Mouse (Mus musculus): Measurements from ENCODE around the gene Prelid1.

Gene Prelid1

DNA sequence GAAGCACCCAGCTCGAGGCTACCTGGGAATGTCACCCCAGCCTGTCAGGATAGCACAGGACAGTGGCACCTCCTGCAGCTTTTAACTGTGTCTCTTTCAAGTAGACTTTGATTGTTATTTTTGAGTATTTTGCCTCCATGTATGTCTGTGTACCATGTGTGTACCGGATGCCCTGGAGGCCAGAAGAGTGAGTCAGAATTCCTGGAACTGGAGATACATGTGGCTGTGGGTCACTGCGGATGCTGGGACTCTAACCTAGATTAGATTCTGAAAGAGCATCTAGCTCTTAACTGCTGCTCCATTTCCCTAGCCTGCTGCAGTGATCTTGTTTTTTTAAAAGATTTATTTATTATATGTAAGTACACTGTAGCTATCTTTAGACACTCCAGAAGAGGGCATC, 12.0 kb downstream of the Prelid1 start:
- DNase-seq (ENCODE audit: low read depth, low spot score): no peak

DNA sequence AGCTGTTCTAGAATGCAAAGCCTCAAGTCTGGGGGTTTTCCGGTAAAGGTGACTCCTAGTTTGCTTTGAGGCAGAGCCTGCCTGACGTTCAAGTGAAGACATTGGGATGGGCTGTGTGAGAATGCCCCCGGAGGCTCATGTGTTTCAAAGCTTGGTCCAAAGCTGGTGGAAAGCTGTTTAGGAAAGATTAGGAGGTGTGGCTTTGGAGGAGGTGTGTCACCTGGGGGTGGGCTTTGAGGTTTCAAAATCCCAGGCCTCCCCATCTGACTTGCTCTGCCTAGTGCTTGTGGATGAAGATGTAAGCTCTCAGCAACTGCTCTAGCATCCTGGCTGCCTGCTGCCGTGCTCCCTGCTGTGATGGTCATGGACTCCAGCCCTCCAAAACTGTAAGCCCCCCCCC, 15.4 kb downstream of the Prelid1 start:
- no peak for DNase-seq (ENCODE audit: low read depth, low spot score)

DNA sequence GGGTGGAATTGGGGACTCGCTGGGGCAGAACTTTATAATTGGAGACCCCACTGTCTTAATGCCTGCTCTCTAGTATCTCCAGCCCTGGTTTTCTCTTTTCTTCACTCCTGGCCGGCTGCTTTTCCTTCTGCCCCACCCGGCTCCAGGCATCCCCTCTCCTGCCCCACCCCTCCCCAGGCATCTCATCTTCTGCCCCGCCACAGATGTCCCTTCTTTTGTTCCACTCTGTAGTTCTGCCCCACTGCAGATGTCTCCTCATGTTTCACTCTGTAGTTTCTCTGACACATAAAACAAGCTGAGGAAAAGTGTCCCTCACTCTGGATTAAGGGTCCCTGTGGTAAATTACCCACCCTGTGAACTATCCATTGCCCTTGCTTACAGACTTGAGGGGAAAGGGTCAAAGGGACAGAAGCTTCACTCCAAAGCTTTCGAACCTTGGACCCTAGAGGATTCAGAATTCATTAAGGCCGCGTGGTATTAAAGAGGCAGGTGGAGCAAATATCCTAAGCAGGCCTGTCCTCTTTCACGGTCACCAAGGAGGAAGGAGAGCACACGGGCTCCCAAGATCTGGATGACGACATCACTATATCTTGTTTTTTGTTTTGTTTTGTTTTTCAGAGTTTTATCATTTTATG, 17.2 kb downstream of the Prelid1 start:
- DNase-seq (ENCODE audit: low read depth, low spot score): no peak

DNA sequence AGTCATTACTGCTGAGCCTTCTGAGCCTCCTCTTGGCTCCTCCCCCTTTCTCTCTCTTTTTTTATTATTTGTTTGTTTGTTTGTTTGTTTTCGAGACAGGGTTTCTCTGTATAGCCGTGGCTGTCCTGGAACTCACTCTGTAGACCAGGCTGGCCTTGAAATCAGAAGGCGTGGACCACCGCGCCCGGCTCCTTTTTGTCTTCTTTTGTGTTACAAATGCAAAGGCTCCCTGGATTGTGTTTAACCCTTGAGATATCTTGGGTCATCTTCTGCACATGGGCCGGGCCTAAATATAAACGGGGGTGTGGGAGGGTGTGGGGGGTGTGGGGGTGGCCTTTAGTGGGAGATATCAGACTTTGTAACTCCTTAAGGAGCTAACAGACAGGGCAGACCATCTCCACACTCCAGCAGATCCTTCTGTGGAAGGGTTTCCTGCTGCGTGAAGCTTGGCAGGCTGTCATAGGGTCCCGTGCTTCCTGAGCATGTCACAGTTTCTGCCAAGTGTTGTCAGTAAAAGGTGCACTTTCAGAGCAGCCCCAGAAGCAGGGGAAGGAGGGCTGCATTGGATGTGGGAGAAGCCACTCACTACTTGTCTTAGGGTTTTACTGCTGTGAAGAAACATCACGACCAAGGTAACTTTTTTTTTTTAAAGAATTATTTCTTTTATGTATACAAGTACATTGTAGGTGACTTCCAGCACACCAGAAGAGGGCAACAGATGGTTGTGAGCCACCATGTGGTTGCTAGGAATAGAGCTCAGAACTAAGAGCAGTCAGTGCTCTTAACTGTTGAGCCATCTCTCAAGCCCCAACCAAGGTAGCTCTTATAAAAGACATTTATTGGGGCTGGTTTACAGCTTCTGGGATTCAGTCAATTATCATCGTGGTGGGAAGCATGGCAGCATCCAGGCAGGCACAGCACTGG, 18.1 kb downstream of the Prelid1 start:
- no peak for DNase-seq (ENCODE audit: low read depth, low spot score)

DNA sequence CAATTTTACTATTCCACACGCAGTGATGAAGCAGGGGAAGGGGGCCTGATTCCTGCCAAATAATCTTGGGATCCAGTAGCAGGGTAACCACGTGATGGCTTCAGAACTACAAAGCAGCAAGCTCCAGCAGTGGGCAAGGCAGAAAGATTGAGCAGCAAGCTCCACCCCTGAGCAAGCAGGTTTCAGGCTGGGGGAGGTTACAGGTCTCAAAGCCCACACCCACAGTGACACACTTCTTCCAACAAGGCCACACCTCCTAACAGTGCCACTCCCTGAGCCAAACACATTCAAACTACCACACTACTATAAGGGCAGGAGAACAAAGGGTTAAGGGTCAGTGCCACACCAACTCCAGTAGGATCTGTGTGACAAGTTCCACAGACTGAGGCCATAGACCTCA, 19.0 kb downstream of the Prelid1 start:
- peak; percentile 38 for DNase-seq (ENCODE audit: low read depth, low spot score)

DNA sequence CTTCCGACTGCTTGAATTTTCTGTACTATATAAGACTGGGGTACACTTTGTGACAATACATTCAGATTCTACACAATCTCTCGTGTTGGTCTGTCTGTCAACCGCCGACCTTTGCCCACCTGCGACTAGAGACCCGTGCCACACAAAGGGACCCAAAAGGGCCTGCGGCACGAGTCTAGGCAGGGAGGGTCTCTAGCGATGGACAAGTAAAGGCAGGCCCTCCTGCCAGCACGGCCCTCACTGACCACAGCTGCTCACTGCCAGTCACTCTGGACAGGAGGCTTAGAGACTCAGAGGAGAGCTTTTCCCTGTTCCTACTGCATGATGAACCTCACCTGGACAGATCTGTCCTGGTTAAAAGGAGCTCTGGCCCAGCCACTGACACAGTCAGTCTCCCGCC, 22.2 kb downstream of the Prelid1 start:
- DNase-seq (ENCODE audit: low read depth, low spot score): no peak

DNA sequence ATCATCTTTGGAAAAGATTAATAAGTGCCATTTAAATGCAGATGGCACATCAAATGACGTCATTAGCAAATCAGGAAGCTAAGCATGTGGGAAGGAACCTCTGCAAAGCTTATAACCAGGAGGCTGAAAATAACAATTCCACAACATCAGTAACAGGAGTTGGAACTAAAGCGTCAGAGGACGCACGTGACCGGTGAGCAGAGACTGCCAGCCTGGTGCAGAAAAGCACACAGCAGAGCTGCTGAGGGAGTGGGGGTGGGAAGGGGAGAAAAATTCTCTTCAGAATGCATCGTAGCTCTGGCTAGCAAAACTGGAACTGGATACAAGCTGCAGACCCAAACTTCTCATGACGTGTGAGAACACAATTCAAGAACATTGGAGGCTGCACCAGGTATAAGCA, 24.0 kb downstream of the Prelid1 start:
- DNase-seq (ENCODE audit: low read depth, low spot score): no peak

DNA sequence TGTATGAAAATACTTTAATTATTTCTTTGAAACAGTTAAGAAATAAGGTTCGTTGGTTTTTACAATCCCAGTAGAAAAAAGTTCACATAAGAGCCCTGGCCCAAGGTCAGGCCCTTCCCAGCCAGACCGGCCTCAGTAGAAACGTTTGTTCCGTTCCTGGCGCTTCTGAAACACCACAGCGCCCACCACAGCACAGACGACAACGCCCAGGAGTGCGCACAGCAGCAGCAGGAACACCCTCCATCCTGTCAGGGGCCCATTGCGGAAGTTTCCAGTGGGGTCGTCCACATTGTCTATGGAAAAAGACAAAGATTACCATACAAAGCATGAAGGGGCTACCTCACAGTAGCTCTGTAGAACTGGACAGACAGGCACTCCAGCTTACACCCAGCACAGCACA, 26.4 kb downstream of the Prelid1 start:
- no peak for DNase-seq (ENCODE audit: low read depth, low spot score)

DNA sequence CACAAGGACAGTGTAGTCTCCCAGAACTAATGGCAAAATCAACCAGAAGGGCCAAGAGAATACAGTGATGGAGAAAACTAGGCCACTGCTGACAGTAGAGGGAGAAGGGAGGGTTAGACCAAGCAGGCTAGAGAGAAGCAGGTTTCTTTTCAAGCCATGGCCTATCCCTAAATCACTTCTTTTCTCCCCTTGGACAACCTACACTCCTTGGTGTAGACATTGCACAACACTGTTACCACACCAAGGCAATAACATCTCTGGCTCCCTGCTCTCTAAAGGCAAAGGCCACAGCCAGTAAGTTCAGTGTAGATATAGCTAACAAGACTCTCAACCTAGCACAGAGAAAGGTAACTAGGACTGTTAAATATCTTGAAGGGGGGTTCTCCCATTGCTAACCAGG, 40.8 kb downstream of the Prelid1 start:
- no peak for DNase-seq (ENCODE audit: low read depth, low spot score)

DNA sequence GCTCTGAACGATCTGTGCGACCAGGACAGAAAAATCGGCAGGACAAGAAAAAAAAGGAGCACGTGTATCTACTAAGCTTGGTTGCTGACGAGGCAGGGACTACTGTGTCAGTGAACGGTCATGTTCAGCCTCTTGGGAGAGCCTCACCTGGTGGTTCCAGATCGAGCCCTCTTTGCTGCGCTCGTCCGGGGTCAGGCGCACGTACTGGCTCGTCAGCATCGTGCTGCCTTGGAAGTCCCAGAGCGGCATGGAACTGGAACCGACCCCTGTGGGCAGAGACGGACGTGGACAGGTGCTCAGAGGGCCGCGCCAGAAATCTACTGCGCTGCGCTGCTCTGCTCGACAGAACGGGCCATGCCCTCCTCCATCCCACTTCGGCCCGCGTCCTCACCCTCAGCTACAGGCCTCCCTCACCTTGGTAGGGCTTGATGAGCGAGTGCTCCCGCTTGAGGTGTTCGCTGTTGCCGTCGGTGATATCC, 41.7 kb downstream of the Prelid1 start:
- no peak for DNase-seq (ENCODE audit: low read depth, low spot score)

DNA sequence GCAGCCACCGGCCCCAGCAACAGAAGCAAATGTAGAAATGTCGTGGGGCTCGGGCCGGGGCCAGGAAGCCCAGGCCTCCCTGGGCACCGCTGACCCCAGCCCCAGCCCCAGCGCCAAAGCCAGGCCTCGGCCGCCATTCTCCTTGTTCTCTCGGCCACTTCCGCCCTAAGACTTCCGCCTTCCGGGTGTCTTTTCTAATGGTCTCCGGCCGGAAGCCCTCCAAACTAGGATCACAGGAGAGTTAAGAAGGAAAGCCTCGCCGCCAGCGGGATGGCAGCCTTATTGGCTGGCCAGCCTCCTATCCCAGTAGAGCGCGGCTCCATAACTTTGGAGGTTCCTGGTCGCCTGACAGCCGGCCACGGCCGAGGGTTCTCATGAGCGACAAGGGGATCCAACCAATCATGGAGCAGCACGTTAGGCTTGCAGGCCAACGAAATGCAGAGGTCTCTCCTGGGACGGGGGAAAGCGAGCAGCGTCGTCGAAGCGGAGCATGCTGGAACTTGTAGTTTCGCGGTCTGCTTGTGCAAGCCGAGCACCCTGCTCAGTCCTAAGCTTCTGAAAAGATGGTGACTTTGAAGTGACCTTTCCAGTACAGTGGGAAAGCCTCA, 42.3 kb downstream of the Prelid1 start, which contains the start of gene Lman2:
Lman2 (minus strand) TSS at position 331 of the 608 bp plus-strand sequence.
- DNase-seq (ENCODE audit: low read depth, low spot score): peak; percentile 96

DNA sequence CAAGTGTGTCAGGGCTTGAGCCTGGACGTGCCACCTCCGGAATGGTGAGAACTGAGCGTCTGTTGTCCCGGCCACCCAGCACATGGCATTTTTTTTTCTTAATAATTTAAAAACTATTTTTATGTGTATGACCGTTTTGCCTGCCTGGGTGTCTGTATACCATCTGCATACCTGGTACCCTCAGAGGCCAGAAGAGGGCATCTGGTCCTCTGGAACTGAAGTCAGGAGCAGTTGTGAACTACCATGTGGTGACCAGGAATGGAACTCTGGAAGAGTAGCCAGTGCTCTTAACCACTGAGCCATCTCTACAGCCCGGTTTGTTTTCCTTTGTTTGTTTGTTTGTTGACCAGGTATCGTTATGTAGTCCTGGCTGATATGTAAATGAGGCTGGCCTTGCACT, 48.1 kb downstream of the Prelid1 start:
- no peak for DNase-seq (ENCODE audit: low read depth, low spot score)

DNA sequence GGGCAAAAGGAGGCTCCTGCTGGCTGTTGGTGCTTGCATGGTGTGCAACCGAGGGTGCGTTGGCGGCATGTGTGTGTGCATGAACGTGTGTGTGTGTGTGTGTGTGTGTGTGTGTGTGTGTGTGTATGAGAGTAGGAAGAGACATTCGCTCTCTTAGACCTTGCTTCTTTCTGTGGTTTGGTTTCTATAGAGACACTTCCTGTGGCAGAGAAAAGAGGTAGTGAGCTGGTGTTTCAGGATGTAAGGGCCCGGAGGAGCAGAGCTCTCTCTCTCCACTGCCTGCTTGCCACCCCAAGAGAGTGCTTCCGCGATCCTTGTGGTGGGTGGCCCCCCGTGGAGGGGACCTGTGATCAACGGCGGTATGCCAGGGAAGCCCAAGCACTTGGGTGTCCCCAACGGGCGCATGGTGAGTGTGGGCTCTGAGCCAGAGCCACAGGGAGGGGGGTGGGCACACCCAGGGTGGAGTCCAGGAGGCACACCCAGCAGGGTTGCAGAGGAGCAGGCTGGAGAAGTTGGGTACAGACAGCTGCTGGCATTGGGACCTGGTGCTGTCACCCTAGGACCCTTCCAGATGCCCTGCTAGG, 49.3 kb downstream of the Prelid1 start, which contains the start of gene Rgs14:
Rgs14 (plus strand) TSS at position 202 of the 584 bp plus-strand sequence.
- peak; percentile 84 for DNase-seq (ENCODE audit: low read depth, low spot score)

DNA sequence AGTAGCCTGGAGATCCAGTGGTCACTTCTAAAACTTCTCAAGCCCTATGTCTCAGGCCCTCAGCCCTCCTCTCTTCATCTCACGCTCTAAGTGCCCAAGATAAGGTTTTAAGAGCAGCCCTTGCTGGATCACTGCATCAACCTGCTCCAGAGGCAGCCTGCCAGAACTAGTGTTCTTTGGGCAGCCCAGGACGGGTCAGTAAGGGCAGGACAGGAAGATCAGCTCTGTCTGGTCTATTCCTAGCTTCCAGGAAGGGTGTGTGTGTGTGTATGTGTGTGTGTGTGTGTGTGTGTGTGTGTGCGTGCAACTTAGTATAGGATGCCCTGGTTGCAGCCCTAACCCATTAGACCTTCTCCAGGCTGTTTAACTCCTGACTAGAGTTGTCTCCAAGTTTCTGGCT, 49.9 kb downstream of the Prelid1 start:
- DNase-seq (ENCODE audit: low read depth, low spot score): no peak

DNA sequence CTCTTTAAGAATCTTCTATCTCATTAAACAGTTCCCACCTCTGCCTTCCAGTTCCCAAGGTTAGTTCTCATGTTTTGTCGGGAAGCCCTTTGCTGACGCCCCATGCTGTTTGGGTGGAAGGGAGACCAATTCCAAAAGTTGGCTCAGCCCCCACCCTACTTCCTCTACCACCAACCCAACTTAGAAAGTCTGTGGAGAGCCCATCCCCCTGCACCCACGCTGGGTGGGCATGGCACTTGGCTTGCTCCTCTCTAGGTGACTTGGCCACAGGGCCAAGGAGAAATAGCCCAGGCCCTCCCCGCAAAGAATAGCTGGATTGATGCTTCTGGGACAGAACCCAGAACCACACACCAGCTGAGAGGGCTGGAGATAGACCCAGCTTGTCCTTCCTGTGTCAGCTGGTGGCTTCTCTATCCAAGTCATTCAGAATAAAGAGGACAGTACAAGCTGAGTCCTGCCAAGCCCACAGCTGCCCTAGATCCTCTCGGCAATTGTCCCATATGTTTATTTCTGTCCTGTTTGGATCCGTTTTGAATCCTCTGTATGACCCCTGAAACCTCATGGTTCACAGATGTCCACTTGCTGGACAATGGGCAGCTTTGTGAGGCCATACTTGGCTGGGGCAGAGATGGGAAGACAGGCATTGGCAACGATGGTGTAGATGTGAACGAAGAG, 50.8 kb downstream of the Prelid1 start:
- DNase-seq (ENCODE audit: low read depth, low spot score): no peak

DNA sequence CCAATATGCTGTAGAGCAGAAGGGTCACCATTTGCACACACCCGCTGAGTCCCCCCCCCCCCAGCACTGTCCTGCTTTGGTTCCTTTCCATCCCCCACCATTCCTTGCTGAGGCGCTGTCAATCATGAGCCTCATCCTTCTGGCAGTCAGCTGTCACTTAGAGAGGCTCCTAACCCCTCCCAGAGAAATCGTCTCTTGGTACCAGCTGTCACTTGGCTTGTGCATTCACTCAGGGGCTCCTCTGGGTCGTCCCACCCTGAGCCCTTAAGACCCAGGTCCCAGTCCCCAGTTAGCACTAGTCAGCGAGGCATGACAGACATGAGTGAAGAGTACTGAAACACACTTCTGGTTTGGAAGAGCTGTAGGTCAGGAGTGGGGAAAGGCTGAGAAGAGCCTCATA, 51.4 kb downstream of the Prelid1 start:
- no peak for DNase-seq (ENCODE audit: low read depth, low spot score)

DNA sequence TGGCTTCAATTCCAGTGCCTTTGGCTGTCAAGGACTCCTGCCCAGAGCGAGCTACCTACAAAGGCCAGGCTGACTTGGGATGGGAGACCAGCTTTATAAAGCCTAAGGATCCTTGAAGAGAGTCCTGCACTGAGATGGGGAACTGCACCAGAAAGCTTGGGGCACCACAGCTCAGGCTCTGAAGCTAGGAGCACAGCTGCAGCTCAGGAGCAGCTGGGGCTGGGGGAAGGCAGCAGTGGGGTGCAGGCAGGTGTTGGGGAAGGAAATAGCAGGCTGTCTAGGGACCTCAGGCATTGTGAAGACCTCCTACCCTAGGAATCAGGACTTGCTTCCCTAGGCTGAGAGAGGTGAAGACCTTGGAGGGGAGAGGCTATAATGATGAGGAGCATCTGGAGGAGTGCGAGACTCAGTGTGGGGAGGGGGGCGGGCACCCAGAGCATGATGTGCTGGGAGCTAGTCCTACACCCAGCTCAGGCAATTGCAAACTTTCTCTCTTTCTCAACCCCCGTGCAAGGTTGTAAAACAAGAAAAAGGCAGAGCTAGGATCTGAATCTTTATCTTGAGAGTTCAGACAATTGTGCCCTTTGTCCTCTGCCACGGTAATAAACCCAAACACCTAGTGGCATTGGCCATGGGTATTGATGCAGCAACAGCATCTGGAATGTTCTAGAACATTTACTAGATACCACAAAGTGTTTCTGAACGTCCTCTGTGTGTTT, 54.1 kb downstream of the Prelid1 start:
- DNase-seq (ENCODE audit: low read depth, low spot score): no peak
